ENCODE assay signal across 14 mouse cellular contexts in genomic region chr11:54894589-54894988, GRCm38 (mm10).
"Had no signal": no experiment of that assay in that cellular context is flagged by ENCODE, and none has a peak within 500 bp of the region (broad histone marks: within the 10 kb centered on the region; RNA-seq: fewer than 3 reads in every experiment).

No protein-coding gene starts in this region.

- H3K27ac ChIP-seq: layer of hippocampus, adult 2 months; limb, embryonic 15.5 days; liver, embryonic 12.5 days; midbrain, embryonic 10.5 days had no signal

- H3K36me3 ChIP-seq: limb, embryonic 15.5 days; liver, embryonic 12.5 days; midbrain, embryonic 10.5 days had no signal

- H3K4me3 ChIP-seq: layer of hippocampus, adult 2 months; limb, embryonic 15.5 days; liver, embryonic 12.5 days; midbrain, embryonic 10.5 days; myocyte had no signal

- H3K4me2 ChIP-seq: limb, embryonic 15.5 days; liver, embryonic 12.5 days; lung, embryonic 14.5 days had no signal

- H3K4me1 ChIP-seq: limb, embryonic 15.5 days; liver, embryonic 12.5 days had no signal

- H3K9me3 ChIP-seq: limb, embryonic 15.5 days; liver, embryonic 12.5 days; midbrain, embryonic 10.5 days had no signal

- H3K27me3 ChIP-seq: limb, embryonic 15.5 days had no signal

- DNase-seq: lung, embryonic 14.5 days; lung, postnatal 10 days; lung, postnatal 4 days; midbrain, embryonic 14.5 days; retina, postnatal 1 day; right cerebral cortex, postnatal 4 days; spleen, adult 18-20 months; thymus, adult 2 months; thymus, postnatal 25 days had no signal

- H3K9ac ChIP-seq: limb, embryonic 15.5 days; liver, embryonic 12.5 days; lung, embryonic 14.5 days had no signal

- ATAC-seq: liver, embryonic 12.5 days had no signal
